Mouse (Mus musculus) lung, postnatal 0 days (tissue): ENCODE data around the gene 4933405L10Rik. TPM values are rescaled to one million over a fixed set of nuclear protein-coding genes. Genes with fewer than 3 reads are reported as not detected.

Experiments used
- ATAC-seq: fragments of 200-750 bp; cut with Nextera tagmentation; 2 replicates; pipeline ENCODE4 v1.8.0; 2017; ENCODE audit warnings: moderate library complexity
- DNase-seq: peaks from one replicate; pipeline ENCODE4 v3.0.0-alpha.2; 2016; ENCODE audit warnings: low spot score
- H3K27ac ChIP-seq: fragments of 300-500 bp; sonication (generic); 2 replicates; pipeline ENCODE4 v1.5.1; 2014; ENCODE audit warnings: antibody characterized with exemption, mild to moderate bottlenecking, low read length, mixed read lengths
- H3K27me3 ChIP-seq: fragments of 300-500 bp; sonication (generic); replicated peaks from 2 replicates; pipeline ENCODE4 v1.6.1; 2014; ENCODE audit warnings: low read length, mixed read lengths; ENCODE audit not compliant: insufficient read depth
- H3K36me3 ChIP-seq: fragments of 300-500 bp; sonication (generic); 2 replicates; pipeline ENCODE4 v1.6.1; 2014; ENCODE audit warnings: low read length, mixed read lengths; ENCODE audit not compliant: insufficient read depth
- H3K4me1 ChIP-seq: fragments of 300-500 bp; sonication (generic); 2 replicates; pipeline ENCODE4 v1.6.1; 2014; ENCODE audit warnings: antibody characterized with exemption, low read depth, low read length, mixed read lengths; ENCODE audit not compliant: insufficient read depth
- H3K4me2 ChIP-seq: fragments of 300-500 bp; sonication (generic); replicated peaks from 2 replicates; pipeline ENCODE4 v1.6.1; 2014; ENCODE audit warnings: low read depth, mild to moderate bottlenecking, low read length, moderate library complexity, mixed read lengths
- H3K4me3 ChIP-seq: fragments of 300-500 bp; sonication (generic); 2 replicates; pipeline ENCODE4 v1.5.1; 2014; ENCODE audit warnings: low read depth, low read length
- H3K9ac ChIP-seq: fragments of 300-500 bp; sonication (generic); replicated peaks from 2 replicates; pipeline ENCODE4 v1.6.1; 2014; ENCODE audit warnings: low read depth, mild to moderate bottlenecking
- H3K9me3 ChIP-seq: fragments of 300-500 bp; sonication (generic); 2 replicates; pipeline ENCODE4 v1.6.1; 2016; ENCODE audit warnings: low read length, mixed read lengths
- CTCF ChIP-seq: IDR thresholded peaks from 2 replicates; pipeline ENCODE4 v1.5.1; 2016; ENCODE audit warnings: antibody characterized with exemption, mild to moderate bottlenecking
- EP300 ChIP-seq: IDR thresholded peaks from 2 replicates; pipeline ENCODE4 v1.6.1; 2016; ENCODE audit warnings: antibody characterized with exemption, mild to moderate bottlenecking, control low read depth
- WGBS: fragments of 180-500 bp; shearing (Covaris S2); extraction: QIAGEN DNeasy Blood & Tissue Kit; methylation state at CpG from one replicate; pipeline ENCODE4 v1.1.7; 2014; 5-methylcytosine and 5-hydroxymethylcytosine counted together
- polyA plus RNA-seq: library from polyadenylated mRNA; unstranded; fragments of >200 nt; fragmentation: Nextera tagmentation; extraction: Ambion mirVana; gene quantifications from 2 replicates; pipeline ENCODE4 v1.2.1, GENCODE M21; 2015

The 4933405L10Rik gene
- not detected in 2 replicates for polyA plus RNA-seq

DNA sequence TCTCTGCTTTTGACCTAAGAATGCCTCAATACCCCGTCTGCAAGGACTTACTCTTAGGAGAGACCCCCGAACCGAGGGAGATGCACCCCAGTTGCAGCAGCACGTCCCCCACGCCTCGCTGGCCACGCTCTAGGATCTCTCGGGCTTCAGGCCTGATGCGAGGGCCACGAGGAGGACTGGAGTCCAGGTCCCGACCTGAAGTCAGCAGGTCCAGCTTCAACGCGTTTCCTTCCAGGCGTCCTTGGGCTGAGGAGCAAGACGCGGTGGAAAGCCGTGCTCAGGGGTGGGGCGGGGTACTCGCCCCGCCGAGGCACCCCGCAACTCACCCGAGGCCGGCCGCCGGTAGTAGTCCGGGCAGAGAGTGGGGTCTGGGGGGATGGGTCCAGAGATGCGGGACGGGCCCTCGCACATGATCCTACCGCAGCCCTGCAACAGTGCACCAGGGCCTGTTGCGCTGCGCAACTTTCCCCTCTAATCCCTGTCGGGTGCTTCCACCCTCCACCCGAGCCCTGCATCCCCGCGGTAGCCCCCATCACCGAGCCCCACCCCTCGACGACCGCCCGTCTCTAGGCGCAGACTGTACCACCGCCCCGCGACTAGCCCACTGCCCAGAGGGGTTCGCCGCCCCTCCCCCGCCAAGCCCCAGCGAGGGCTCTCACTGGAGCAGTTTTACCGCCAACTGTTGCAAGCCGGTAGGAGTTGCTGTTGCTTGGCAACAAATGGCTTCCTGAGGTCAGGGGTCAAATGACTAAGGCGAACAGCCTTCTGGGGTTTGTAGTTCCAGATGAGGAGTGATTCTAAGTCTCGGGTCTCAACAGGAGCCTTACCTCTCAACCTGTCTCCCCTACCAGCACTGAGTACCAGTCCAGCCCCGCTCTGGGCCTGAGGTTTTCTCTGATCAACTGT lies at the start of gene 4933405L10Rik, which contains the start of gene Enkd1:
TSS of gene 4933405L10Rik (plus strand) at position 158 of the 906 bp plus-strand sequence.
TSS of gene Enkd1 (minus strand) at position 713 of the 906 bp plus-strand sequence.
- 2% methylated on average over 51 of the region's 55 CpGs for WGBS
- Histone ChIP-seq H3K9me3 (no peaks in the 10 kb centered on the region), H3K27me3 (no peaks in the 10 kb centered on the region), H3K36me3 (0 out of 2 replicates have a peak, but pooled peaks cover 7% of the 10 kb centered on the region), H3K4me1 (peaks cover 8% of the 10 kb centered on the region; the same call in 1 of the 2 replicates), H3K4me3 (peak within 1 kb of the TSS; percentile 67), H3K9ac (peak within 1 kb of the TSS; percentile 37; the same call in 1 of the 2 replicates), H3K4me2 (peak within 1 kb of the TSS; percentile 94), H3K27ac (no peak within 1 kb of the TSS)
- no peak for TF ChIP-seq EP300
- no peak for TF ChIP-seq CTCF
- DNase-seq (peak; percentile 95), ATAC-seq (peak; percentile 88)

GRCm38 (mm10) chr8:105661167-105661566 lies 46.3 kb upstream of the 4933405L10Rik start:
- no peak overlapping the region for H3K4me2 ChIP-seq
- H3K9ac ChIP-seq: no peak overlapping the region
- TF ChIP-seq CTCF (peak; percentile 73), EP300 (no peak)
- DNase-seq: peak; percentile 81
- H3K27me3 ChIP-seq: no peaks in the 10 kb centered on the region
- H3K36me3 ChIP-seq: peaks cover 21% of the 10 kb centered on the region; the same call in 1 of the 2 replicates
- ATAC-seq: peak; percentile 62
- no peaks in the 10 kb centered on the region for H3K9me3 ChIP-seq
- WGBS: 63% methylated on average over 3 of the region's 3 CpGs
- no peak overlapping the region for H3K27ac ChIP-seq
- no peak overlapping the region for H3K4me3 ChIP-seq
- no peaks in the 10 kb centered on the region for H3K4me1 ChIP-seq

GRCm38 (mm10) chr8:105677891-105678290 lies 29.6 kb upstream of the 4933405L10Rik start:
- no peak for ATAC-seq
- Histone ChIP-seq H3K4me2 (no peak overlapping the region), H3K4me1 (no peaks in the 10 kb centered on the region), H3K4me3 (no peak overlapping the region), H3K9ac (no peak overlapping the region), H3K9me3 (no peaks in the 10 kb centered on the region), H3K36me3 (peaks cover 67% of the 10 kb centered on the region), H3K27ac (no peak overlapping the region), H3K27me3 (no peaks in the 10 kb centered on the region)
- no peak for DNase-seq
- 79% methylated on average over 1 of the region's 1 CpGs for WGBS
- TF ChIP-seq EP300: no peak
- TF ChIP-seq CTCF: peak; percentile 38

- Histone ChIP-seq H3K4me1 (no peaks in the 10 kb centered on the region), H3K9me3 (no peaks in the 10 kb centered on the region), H3K9ac (no peak overlapping the region), H3K27me3 (no peaks in the 10 kb centered on the region), H3K27ac (no peak overlapping the region), H3K4me3 (no peak overlapping the region), H3K36me3 (peaks cover 24% of the 10 kb centered on the region), H3K4me2 (no peak overlapping the region)
- 71% methylated on average over 7 of the region's 7 CpGs for WGBS
- ATAC-seq: no peak
- TF ChIP-seq CTCF (no peak), EP300 (no peak)
- no peak for DNase-seq
Measured at GRCm38 (mm10) chr8:105685325-105685724, 22.1 kb upstream of the 4933405L10Rik start.

- WGBS: 11% methylated on average over 17 of the region's 26 CpGs
- ATAC-seq (peak; percentile 61), DNase-seq (peak; percentile 42)
- Histone ChIP-seq H3K9ac (no peak within 1 kb of the TSS), H3K27me3 (no peaks in the 10 kb centered on the region), H3K27ac (no peak within 1 kb of the TSS), H3K36me3 (peaks cover 18% of the 10 kb centered on the region; the same call in 1 of the 2 replicates), H3K4me2 (peak within 1 kb of the TSS; percentile 43), H3K4me1 (no peaks in the 10 kb centered on the region), H3K9me3 (no peaks in the 10 kb centered on the region), H3K4me3 (no peak within 1 kb of the TSS; the same call in 1 of the 2 replicates)
- TF ChIP-seq CTCF (peak; percentile 85), EP300 (no peak)
Measured at GRCm38 (mm10) chr8:105685796-105686308, 21.6 kb upstream of the 4933405L10Rik start, which contains the start of gene Carmil2. Carmil2 (plus strand) TSS chr8:105686274.

DNA sequence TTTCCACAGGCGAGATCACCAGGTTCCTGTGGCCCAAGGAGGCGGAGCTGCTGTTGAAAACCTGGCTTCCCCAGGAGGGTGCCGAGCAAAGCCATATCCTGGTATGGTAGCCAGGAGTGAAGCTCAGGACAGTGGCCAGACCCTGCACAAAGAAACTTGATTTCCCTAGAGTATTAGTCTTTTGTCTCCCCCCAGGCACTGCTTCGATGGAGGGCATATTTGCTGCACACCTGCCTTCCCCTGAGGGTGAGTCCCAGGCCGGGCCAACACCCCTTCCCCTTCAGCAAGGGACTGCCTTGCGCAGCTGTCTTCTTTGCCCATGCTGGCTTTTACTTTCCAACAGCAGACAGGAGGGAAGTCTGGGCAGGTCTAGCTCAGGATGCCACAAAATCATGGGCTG lies 20.9 kb upstream of the 4933405L10Rik start:
- Histone ChIP-seq H3K4me2 (no peak overlapping the region), H3K4me3 (no peak overlapping the region), H3K27me3 (no peaks in the 10 kb centered on the region), H3K27ac (no peak overlapping the region), H3K36me3 (peaks cover 12% of the 10 kb centered on the region; the same call in 1 of the 2 replicates), H3K9me3 (no peaks in the 10 kb centered on the region), H3K4me1 (no peaks in the 10 kb centered on the region), H3K9ac (no peak overlapping the region)
- no peak for DNase-seq
- 64% methylated on average over 6 of the region's 6 CpGs for WGBS
- no peak for ATAC-seq
- TF ChIP-seq EP300 (no peak), CTCF (no peak)
